Mouse (Mus musculus): ENCODE data around the gene Capn10. TPM values are rescaled to one million over a fixed set of nuclear protein-coding genes. Genes with fewer than 3 reads are reported as not detected.
"Not testable (repeated sequence)": the region's sequence is repeated elsewhere in the genome, so short reads cannot be mapped to it uniquely, and the experiment has no call there.

Capn10 gene
- total RNA-seq, 2 experiments from 2014 or later = 3.3 to 5.9 TPM

DNA sequence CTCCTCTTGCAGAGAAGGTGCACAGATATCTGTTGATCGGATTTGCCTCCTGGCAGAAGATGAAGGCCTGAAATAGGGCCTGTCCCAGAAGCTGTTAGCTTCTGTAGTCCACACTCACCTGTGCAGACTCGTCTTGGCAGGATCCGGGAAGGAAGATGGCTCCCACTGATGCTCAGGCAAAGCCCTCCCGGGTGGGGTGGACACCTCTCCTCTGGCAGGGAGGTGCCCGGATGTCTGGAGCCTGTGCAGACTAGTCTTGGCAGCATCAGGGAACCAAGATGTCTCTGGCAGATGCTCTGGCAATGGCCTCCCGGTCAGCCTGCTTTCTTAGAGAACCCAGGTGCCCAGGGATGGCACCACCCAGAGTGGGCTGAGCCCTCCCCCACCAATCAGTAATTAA is 36.6 kb downstream of the Capn10 start:
- ATAC-seq (replicated peaks; ENCODE audit: low FRiP score, poor library complexity, severe bottlenecking) = not testable (repeated sequence)

DNA sequence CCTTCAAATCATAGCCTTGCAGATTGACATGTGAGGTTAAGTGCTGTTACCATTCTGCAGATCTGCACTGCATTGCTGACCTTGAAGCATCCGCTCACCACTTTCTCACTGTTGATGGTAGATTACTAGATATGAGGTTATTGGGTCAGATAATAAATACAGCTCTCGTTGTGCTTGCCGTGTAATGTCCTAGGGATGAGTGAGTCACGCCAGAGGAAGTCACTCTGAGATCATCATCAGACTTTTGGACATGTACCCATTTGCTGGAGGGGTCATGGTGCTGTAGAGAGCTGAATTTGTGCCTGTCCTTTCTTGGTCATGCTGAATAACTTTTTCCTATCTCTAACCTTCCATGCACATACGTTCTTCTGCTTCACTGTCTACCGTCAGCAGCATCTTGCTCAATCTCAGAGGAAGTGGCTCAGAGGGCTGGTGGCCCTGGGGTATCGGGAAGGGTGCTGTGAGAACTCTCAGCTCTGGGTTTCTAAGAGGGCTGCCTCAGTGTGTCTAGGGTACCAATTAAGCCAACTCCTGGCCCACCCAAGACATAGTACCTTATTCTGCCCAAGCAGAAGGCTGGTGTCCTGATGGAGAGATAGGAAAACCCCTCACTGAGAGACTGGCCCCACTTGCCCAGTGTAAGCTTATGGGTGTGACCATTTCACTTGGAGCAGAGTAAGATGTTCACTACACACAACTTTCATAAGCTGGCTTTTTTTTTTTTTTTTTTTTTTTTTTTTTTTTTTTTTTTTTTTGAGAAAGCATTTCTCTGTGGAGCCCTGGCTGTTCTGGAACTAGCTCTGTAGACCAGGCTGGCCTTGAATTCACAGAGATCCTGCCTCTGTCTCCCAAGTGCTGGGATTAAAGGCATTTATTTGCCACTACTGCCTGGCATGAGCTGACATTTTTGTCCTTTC is 38.0 kb downstream of the Capn10 start:
- ATAC-seq (replicated peaks; ENCODE audit: low FRiP score, poor library complexity, severe bottlenecking) = no peak

DNA sequence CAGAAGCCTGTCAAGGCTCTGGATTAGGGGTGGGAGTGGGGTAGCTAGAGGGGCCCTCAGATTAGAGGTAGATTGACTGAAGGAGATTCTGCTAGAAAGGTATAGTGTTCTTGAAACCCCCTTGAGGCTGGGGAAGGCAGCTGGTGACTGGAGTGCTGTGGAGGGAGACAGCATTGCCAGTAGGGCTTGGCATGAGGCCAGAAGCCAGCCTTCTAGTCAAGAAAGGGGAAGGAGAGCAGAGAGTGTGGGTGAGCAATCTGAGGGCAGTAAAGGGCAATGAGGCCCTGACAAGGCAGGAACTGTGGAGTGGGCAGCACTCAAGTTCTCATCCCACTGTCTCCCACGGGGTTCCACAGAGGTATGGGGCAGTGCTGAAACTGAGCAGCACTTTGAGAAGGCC is 38.7 kb downstream of the Capn10 start:
- ATAC-seq (replicated peaks; ENCODE audit: low FRiP score, poor library complexity, severe bottlenecking) = no peak

DNA sequence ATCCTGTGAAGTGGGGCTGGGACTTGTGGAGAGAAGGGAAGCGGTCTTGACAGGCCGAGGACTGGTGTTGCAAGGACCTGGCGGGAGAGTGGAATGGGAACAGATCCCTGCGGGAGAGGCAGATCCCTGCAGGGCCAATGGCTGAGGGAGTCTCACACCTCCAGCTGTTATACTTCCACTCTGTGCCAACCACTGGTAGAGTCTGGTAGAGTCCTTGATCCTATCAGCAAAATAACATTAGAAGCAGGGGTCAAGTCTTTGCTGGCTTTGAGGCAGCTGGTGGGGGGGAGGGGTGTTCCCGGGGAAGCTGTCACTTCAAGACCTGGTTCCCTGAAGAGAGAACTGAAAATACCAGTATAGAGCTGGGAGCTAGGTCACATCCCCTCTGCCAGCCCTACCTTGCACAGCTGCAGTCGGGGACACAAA is 42.0 kb downstream of the Capn10 start:
- ATAC-seq (replicated peaks; ENCODE audit: low FRiP score, poor library complexity, severe bottlenecking) = no peak

DNA sequence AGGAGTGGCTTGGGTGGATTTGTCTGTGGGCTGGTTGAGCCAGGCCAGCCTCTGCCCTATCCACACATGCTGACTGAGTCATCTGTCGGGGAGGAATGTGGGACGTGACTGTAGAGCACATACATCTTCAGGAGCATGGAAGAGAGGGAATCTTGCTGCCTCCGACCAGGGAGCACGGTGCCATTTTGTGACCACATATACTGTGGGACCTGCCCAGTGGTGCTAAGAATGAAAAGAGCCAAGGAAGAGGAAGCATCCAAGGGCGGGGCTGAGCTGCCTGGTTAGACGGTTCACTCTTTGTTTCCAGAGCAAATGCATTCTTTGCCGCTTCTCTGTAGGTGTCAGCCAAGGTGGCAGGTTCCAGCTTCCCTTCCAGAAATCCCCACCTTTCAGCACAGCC is 44.5 kb downstream of the Capn10 start:
- ATAC-seq (replicated peaks; ENCODE audit: low FRiP score, poor library complexity, severe bottlenecking) = no peak

DNA sequence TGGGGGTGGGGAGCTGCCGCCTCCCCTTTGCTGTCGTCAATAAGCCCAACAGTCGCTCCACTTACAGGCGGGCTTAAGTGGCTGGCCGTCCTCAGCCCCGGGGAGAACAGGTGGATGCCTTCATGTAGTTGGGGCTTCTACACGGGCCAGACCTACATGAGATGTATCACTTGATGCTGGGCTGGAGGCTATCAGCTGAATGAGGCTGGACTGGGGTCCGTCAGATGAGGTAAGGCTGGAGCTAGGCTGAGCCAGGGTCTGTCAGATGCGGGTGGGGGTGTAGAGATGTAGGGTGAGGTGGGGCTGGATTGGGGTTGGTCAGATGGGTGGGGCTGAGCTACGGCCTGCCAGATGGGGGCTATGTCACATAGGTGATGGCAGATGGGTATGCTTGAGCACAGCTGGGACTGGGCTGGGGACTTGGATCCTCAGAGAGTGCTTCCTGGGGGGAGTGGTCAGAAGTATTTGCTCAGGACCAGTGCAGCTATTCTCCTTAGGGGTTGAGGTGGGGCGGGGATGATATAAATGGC is 45.0 kb downstream of the Capn10 start:
- ATAC-seq (replicated peaks; ENCODE audit: low FRiP score, poor library complexity, severe bottlenecking) = no peak

DNA sequence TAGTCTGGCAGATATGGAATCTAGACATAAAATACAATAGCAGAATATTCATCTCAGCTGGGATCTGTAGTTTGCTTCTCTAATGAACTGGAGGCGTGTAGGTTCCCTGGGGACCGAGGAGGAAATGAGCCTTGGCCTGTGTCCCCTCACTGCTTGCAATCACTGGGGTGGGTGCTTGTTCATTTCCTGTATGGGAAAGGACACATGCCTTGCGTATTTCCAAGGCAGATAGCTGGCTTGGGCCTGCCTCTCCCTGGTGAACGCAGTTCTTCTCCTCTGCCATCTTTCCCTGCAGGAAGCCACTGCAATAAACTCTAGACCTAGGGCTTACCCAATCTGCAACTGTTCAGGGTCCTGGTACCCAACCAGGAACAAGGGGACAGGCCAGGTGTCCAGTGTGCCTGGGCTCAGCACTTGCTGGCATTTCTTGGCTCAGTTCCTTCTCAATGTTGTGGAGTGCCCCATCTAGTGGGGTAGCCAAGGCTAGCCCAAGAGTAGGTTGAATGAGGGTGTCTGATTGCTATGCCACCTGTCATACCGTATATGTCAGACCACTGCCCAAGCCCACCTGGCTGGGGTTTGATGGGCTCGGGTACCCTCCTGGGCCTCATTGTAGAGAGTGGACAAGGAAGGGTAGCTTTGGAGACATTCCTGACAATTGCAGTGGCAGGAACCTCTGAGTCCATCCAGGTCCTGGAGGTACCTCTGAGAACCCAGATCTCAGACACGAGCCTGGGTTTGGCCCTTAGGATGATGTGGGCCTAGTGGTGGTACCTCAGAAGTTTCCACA is 47.1 kb downstream of the Capn10 start:
- no peak for ATAC-seq (replicated peaks; ENCODE audit: low FRiP score, poor library complexity, severe bottlenecking)

DNA sequence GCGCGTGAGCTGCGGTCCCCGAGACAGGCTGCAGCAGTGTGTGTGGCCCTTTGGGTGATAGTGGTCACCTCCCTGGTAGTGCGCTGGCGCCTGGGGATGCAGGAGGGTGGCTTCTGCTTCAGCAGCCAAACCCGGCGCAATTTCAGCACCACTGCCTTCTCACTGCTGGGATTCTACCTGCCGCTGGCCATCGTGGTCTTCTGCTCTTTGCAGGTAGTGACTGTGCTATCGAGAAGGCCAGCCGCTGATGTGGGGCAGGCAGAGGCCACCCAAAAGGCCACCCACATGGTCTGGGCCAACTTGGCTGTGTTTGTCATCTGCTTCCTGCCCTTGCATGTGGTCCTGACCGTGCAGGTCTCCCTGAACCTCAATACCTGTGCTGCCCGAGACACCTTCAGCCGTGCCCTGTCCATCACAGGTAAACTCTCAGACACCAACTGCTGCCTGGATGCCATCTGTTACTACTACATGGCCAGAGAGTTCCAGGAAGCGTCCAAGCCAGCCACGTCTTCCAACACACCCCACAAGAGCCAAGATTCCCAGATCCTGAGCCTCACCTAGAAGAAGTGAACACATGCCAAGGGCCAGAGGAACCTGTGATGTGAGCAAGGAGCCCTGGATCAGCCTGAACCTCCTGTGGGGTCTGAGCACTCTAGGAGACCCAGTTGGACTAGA is 48.9 kb downstream of the Capn10 start:
- no peak for ATAC-seq (replicated peaks; ENCODE audit: low FRiP score, poor library complexity, severe bottlenecking)

DNA sequence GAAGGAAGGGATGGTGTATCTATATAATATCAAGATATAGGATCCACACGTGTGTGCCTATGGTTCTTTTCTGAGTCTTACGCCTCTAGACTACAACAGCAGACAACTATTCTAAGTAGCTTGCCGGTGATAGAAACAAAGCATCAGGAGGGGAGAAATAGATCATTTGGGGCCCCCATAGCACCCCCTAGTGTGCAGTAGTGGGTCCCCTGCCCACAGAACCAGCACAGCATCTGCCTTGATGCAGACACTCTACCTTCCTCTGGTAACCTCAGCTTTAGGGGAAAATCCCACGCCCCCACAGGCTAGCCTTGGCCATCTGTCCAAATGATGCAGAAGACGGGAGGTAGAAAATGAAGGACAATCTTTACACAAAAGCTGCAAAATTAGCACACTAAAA is 50.8 kb downstream of the Capn10 start:
- no peak for ATAC-seq (replicated peaks; ENCODE audit: low FRiP score, poor library complexity, severe bottlenecking)

DNA sequence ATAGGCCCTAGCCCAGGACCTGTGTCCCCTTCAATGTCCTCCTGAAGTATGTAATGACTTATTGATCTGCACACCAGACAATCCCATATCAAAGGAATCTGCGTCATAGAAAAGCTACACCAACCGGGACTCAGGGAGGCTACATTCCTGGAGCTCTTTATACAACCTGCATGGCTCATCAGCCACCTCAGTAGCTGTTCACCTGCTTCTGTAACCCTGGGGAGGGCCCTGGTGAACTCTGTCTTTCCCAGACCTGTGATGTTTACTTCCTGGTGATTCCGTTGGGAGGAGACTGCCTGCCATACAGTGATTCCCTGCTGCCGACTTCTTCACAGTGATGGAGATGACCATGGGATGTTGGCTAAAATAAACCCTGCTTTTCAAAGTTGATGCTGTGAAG is 54.7 kb downstream of the Capn10 start:
- no peak for ATAC-seq (replicated peaks; ENCODE audit: low FRiP score, poor library complexity, severe bottlenecking)

DNA sequence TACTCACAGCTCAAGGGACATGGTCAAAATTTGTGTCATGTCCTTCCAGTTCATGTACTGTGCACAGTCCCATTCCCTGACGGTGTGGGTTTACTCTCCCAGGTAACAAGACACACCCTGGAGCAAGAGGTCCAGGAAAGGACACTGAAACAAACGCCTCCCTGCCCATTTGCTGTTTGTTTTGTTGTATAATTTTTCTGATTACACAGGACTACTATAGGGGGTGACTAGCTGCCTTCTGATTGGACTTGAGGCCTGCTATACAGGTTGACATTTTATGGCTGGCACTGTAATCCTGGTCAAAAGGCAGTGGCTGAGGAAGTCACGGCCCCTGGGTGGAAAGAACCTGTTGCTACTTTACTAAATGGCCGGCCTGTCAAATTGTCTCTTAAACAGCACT is 55.7 kb downstream of the Capn10 start:
- no peak for ATAC-seq (replicated peaks; ENCODE audit: low FRiP score, poor library complexity, severe bottlenecking)

DNA sequence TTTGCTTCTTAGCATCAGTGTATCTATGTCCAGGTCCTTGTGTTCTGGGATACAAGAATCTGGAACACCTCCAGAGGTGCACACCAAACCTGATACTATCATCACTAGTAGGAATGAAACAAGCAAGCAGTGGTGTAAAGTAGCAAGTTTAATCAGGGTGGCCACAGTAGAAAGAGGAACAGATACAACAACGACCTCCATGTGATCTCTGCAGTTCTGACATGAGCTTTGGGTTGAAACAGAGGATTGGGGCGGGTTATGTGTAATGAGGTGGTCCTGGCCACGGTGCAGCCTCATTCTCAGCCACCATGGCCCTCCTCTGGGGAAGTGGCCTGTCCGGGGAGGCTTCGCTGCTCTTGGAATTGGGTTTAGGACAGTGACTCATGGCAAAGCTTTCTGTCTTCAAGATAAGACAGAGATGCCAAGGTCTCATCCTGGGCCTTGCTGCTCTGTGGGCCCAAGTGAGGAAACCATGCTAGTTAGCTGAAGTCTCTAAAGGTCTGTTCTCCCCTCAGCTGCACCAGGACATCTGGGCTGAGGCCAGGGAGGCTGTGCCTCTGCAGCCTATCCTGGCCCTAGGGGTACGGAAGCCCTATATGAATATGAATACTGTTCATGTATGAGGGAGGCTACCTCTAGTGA is 58.2 kb downstream of the Capn10 start:
- no peak for ATAC-seq (replicated peaks; ENCODE audit: low FRiP score, poor library complexity, severe bottlenecking)

DNA sequence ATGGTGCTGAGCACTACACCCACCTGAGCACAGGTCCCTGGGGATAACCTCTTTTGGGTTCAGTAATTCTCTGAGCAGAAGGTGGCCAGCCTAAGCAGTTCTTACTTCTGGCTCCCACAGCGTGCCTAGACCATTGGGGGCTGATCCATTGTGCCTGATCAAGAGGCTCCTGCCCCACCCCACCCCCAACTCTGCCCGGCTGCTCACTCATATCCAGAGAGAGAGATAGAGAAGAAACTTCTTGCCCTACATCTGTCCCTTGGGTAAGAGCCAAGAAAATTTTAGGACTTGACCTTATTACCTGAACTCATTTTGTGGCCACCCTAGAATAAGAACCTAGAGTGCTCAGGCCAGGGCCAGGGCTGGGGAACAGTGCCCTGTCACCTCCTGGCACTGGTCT is 58.7 kb downstream of the Capn10 start:
- ATAC-seq (replicated peaks; ENCODE audit: low FRiP score, poor library complexity, severe bottlenecking) = no peak

Other genes with a start within 250 kb of the Capn10 start
- gene Gpc1, start 102.7 kb upstream of the Capn10 start, total RNA-seq (2015; ENCODE audit: low replicate concordance) = 4.0 and 8.4 TPM in 2 replicates
- 3.7 and 4.7 TPM in 2 replicates for gene Gpc1, start 102.7 kb upstream of the Capn10 start, total RNA-seq (2017; ENCODE audit: low replicate concordance)
- gene Ankmy1, start 31.5 kb upstream of the Capn10 start, total RNA-seq (2015; ENCODE audit: low replicate concordance) = 0.72 TPM in 1 of 2 replicates, not detected in the other
- gene Ankmy1, start 31.5 kb upstream of the Capn10 start, total RNA-seq (2017; ENCODE audit: low replicate concordance) = 0.76 TPM in 1 of 2 replicates, not detected in the other
- gene Dusp28, start 27.4 kb upstream of the Capn10 start, total RNA-seq (2015; ENCODE audit: low replicate concordance) = 6.1 and 8.0 TPM in 2 replicates
- 0.26 and 8.5 TPM in 2 replicates for gene Dusp28, start 27.4 kb upstream of the Capn10 start, total RNA-seq (2017; ENCODE audit: low replicate concordance)
- gene Rnpepl1, start 23.6 kb upstream of the Capn10 start, total RNA-seq (2015; ENCODE audit: low replicate concordance) = 6.5 and 20.1 TPM in 2 replicates
- gene Rnpepl1, start 23.6 kb upstream of the Capn10 start, total RNA-seq (2017; ENCODE audit: low replicate concordance) = 9.6 and 15.3 TPM in 2 replicates
- gene Gpr35, start 16.5 kb downstream of the Capn10 start, total RNA-seq (2015; ENCODE audit: low replicate concordance) = 2.5 and 6.3 TPM in 2 replicates
- 1.8 TPM in 1 of 2 replicates, not detected in the other for gene Gpr35, start 16.5 kb downstream of the Capn10 start, total RNA-seq (2017; ENCODE audit: low replicate concordance)
- gene Aqp12, start 72.0 kb downstream of the Capn10 start, total RNA-seq (2015; ENCODE audit: low replicate concordance) = not detected in 2 replicates
- gene Aqp12, start 72.0 kb downstream of the Capn10 start, total RNA-seq (2017; ENCODE audit: low replicate concordance) = not detected in 2 replicates
- gene Kif1a, start 167.6 kb downstream of the Capn10 start, total RNA-seq (2015; ENCODE audit: low replicate concordance) = 0.36 TPM in 1 of 2 replicates, not detected in the other
- gene Kif1a, start 167.6 kb downstream of the Capn10 start, total RNA-seq (2017; ENCODE audit: low replicate concordance) = not detected in 2 replicates
- gene Agxt, start 200.9 kb downstream of the Capn10 start, total RNA-seq (2015; ENCODE audit: low replicate concordance) = not detected in 2 replicates
- not detected in 2 replicates for gene Agxt, start 200.9 kb downstream of the Capn10 start, total RNA-seq (2017; ENCODE audit: low replicate concordance)
- not detected in 2 replicates for gene 2310007B03Rik, start 226.6 kb downstream of the Capn10 start, total RNA-seq (2015; ENCODE audit: low replicate concordance)
- gene 2310007B03Rik, start 226.6 kb downstream of the Capn10 start, total RNA-seq (2017; ENCODE audit: low replicate concordance) = not detected in 2 replicates
- gene Crocc2, start 234.3 kb downstream of the Capn10 start, total RNA-seq (2015; ENCODE audit: low replicate concordance) = not detected in 2 replicates
- gene Crocc2, start 234.3 kb downstream of the Capn10 start, total RNA-seq (2017; ENCODE audit: low replicate concordance) = not detected in 2 replicates

Data from erythroid progenitor cell, adult 5-6 weeks (primary cell).